Mouse (Mus musculus): ENCODE data around the gene Mif4gd. TPM values are rescaled to one million over a fixed set of nuclear protein-coding genes. Genes with fewer than 3 reads are reported as not detected.
A peak's percentile ranks its signal among the peaks of the same experiment; 100 is the strongest.

Mif4gd gene
- polyA plus RNA-seq, 1 experiment from 2014 or later, result 23.1 TPM

DNA sequence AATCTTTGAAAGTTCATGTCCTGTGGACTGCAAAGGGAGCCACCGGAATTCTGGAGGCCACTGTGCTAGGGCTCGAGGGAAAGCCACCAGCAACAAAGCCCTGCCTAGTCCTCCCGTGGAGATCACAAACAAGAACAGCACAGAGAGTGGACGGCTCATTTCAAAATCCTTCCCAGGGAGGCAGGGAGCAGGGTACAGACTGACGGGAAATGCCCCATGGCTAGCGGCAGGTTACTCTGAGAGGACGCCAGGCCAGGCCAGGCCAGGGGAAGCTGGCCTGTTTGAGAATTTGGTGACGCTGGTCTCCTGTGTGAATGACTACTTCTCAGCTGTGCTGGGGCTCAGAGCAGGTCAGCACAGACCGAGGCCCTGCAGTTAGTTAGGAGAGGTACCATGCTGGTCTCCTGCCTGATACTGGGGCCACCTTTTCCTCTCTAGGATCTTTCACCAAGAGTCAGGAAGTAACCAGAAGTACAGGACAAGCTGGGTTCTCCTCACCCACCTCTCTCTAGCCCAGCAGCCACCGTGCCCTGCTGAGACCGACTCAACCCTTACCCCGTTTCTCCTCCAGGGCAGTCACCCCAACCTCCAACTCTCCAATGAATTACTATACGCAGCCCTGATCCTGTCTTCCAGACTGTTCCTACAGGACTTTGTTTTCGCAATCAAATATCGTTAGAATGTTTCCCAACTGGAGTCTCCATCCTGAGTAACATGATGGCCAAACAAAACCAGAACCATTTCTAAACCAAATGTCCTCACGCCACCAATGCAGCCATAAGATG lies 6.2 kb upstream of the Mif4gd start:
- peaks cover 88% of the 10 kb centered on the region for H3K36me3 ChIP-seq
- 85% methylated on average over 16 of the region's 16 CpGs for WGBS
- no peak overlapping the region for H3K9ac ChIP-seq

DNA sequence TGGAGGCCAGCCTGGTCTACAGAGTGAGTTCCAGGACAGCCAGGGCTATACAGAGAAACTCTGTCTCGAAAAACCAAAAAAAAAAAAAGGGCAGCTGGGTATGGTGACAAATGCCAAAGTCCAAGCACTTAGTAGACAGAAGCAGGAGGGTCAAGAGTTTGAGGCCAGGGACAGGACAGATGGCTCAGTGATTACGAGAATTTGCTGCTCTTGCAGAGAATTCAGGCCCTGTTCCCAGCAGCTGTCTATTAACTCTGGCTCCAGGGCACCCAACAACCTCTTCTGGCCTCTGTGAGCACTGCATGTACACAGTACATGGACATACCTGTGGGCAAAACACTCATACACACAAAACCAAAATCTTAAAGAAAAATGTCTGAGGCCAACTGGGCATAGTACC lies 5.2 kb upstream of the Mif4gd start:
- Histone ChIP-seq H3K4me2 (no peak overlapping the region), H3K36me3 (peaks cover 80% of the 10 kb centered on the region), H3K27me3 (replicated peaks) (no peaks in the 10 kb centered on the region), H3K4me3 (no peak overlapping the region), H3K27ac (replicated peaks) (no peak overlapping the region), H3K9me3 (no peaks in the 10 kb centered on the region), H3K4me1 (peaks cover 35% of the 10 kb centered on the region), H3K9ac (no peak overlapping the region)
- WGBS, result 81% methylated on average over 2 of the region's 2 CpGs
- ATAC-seq (ENCODE audit: extremely low read depth, insufficient number of reproducible peaks, low FRiP score, low TSS enrichment), result no peak

More for the DNA sequence above, 6.2 kb upstream of the Mif4gd start:
- Histone ChIP-seq H3K4me3 (no peak overlapping the region), H3K4me1 (peaks cover 26% of the 10 kb centered on the region), H3K27me3 (replicated peaks) (no peaks in the 10 kb centered on the region), H3K4me2 (no peak overlapping the region), H3K9me3 (no peaks in the 10 kb centered on the region), H3K27ac (replicated peaks) (no peak overlapping the region)
- no peak for ATAC-seq (ENCODE audit: extremely low read depth, insufficient number of reproducible peaks, low FRiP score, low TSS enrichment)

DNA sequence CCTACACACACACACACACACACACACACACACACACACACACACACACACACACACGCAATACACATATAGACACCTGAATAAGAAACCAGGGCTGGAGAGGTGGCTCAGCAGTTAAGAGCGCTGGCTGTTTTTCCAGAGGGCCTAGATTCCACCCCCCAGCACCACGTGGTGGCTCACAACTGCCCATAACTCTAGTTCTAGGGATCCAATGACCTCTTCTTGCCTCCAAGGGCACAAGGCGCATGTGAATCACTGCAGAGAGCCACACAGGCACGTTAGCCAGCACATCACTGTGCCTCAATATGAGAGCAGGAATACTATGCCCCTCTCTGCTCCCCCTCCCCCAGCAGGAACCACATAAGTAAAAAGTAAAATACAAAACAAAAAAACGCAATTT lies 4.1 kb upstream of the Mif4gd start:
- no peak for ATAC-seq (ENCODE audit: extremely low read depth, insufficient number of reproducible peaks, low FRiP score, low TSS enrichment)
- no peaks in the 10 kb centered on the region for H3K27me3 ChIP-seq (replicated peaks)
- H3K27ac ChIP-seq (replicated peaks), result peak overlapping the region; percentile 9; the same call in 1 of the 2 replicates
- H3K4me2 ChIP-seq, result no peak overlapping the region
- no peak overlapping the region for H3K4me3 ChIP-seq
- H3K9ac ChIP-seq, result peak overlapping the region; percentile 59
- peaks cover 69% of the 10 kb centered on the region for H3K36me3 ChIP-seq
- WGBS, result 70% methylated on average over 6 of the region's 6 CpGs
- peaks cover 39% of the 10 kb centered on the region for H3K4me1 ChIP-seq
- H3K9me3 ChIP-seq, result no peaks in the 10 kb centered on the region

GRCm38 (mm10) chr11:115616371-115616770 lies 3.6 kb upstream of the Mif4gd start:
- no peak overlapping the region for H3K4me3 ChIP-seq
- H3K27ac ChIP-seq (replicated peaks), result no peak overlapping the region
- 84% methylated on average over 7 of the region's 7 CpGs for WGBS

GRCm38 (mm10) chr11:115615875-115616274 lies 3.1 kb upstream of the Mif4gd start:
- ATAC-seq (ENCODE audit: extremely low read depth, insufficient number of reproducible peaks, low FRiP score, low TSS enrichment), result no peak
- peaks cover 60% of the 10 kb centered on the region for H3K36me3 ChIP-seq
- no peak overlapping the region for H3K4me2 ChIP-seq
- peaks cover 47% of the 10 kb centered on the region for H3K4me1 ChIP-seq
- WGBS, result 91% methylated on average over 6 of the region's 6 CpGs
- no peaks in the 10 kb centered on the region for H3K27me3 ChIP-seq (replicated peaks)
- peak overlapping the region; percentile 64; the same call in 1 of the 2 replicates for H3K27ac ChIP-seq (replicated peaks)
- peak overlapping the region; percentile 62 for H3K9ac ChIP-seq
- no peak overlapping the region for H3K4me3 ChIP-seq
- H3K9me3 ChIP-seq, result no peaks in the 10 kb centered on the region

More at GRCm38 (mm10) chr11:115616371-115616770, 3.6 kb upstream of the Mif4gd start:
- Histone ChIP-seq H3K9ac (no peak overlapping the region), H3K27me3 (replicated peaks) (no peaks in the 10 kb centered on the region), H3K36me3 (peaks cover 65% of the 10 kb centered on the region), H3K4me2 (no peak overlapping the region), H3K9me3 (no peaks in the 10 kb centered on the region), H3K4me1 (peaks cover 44% of the 10 kb centered on the region)
- ATAC-seq (ENCODE audit: extremely low read depth, insufficient number of reproducible peaks, low FRiP score, low TSS enrichment), result no peak

- 66% methylated on average over 15 of the region's 15 CpGs for WGBS
- H3K27ac ChIP-seq (replicated peaks), result peak overlapping the region; percentile 64
- ATAC-seq (ENCODE audit: extremely low read depth, insufficient number of reproducible peaks, low FRiP score, low TSS enrichment), result no peak
- H3K4me1 ChIP-seq, result peaks cover 47% of the 10 kb centered on the region
- peak overlapping the region; percentile 62 for H3K9ac ChIP-seq
- H3K27me3 ChIP-seq (replicated peaks), result no peaks in the 10 kb centered on the region
- 0 out of 2 replicates have a peak overlapping the region, but pooled peaks have one; percentile 6 for H3K4me3 ChIP-seq
- H3K9me3 ChIP-seq, result no peaks in the 10 kb centered on the region
- H3K4me2 ChIP-seq, result no peak overlapping the region
- peaks cover 54% of the 10 kb centered on the region for H3K36me3 ChIP-seq
Measured at GRCm38 (mm10) chr11:115615108-115615825, 2.5 kb upstream of the Mif4gd start.

- peaks cover 47% of the 10 kb centered on the region for H3K4me1 ChIP-seq
- peak overlapping the region; percentile 62 for H3K9ac ChIP-seq
- no peak for ATAC-seq (ENCODE audit: extremely low read depth, insufficient number of reproducible peaks, low FRiP score, low TSS enrichment)
- H3K4me2 ChIP-seq, result 0 out of 2 replicates have a peak overlapping the region, but pooled peaks have one; percentile 85
- WGBS, result 75% methylated on average over 10 of the region's 10 CpGs
- no peaks in the 10 kb centered on the region for H3K9me3 ChIP-seq
- peaks cover 49% of the 10 kb centered on the region for H3K36me3 ChIP-seq
- peak overlapping the region; percentile 64 for H3K27ac ChIP-seq (replicated peaks)
- no peaks in the 10 kb centered on the region for H3K27me3 ChIP-seq (replicated peaks)
- no peak overlapping the region for H3K4me3 ChIP-seq
Measured at GRCm38 (mm10) chr11:115614346-115615107, 1.8 kb upstream of the Mif4gd start.

GRCm38 (mm10) chr11:115613138-115613945 lies 573 bp upstream of the Mif4gd start:
- H3K9ac ChIP-seq, result peak overlapping the region; percentile 89
- H3K27me3 ChIP-seq (replicated peaks), result no peaks in the 10 kb centered on the region
- no peak for ATAC-seq (ENCODE audit: extremely low read depth, insufficient number of reproducible peaks, low FRiP score, low TSS enrichment)
- peak overlapping the region; percentile 96 for H3K27ac ChIP-seq (replicated peaks)
- H3K9me3 ChIP-seq, result no peaks in the 10 kb centered on the region
- peaks cover 50% of the 10 kb centered on the region for H3K36me3 ChIP-seq
- H3K4me2 ChIP-seq, result peak overlapping the region; percentile 85
- H3K4me1 ChIP-seq, result peaks cover 47% of the 10 kb centered on the region
- 0% methylated on average over 16 of the region's 16 CpGs for WGBS
- H3K4me3 ChIP-seq, result peak overlapping the region; percentile 82

DNA sequence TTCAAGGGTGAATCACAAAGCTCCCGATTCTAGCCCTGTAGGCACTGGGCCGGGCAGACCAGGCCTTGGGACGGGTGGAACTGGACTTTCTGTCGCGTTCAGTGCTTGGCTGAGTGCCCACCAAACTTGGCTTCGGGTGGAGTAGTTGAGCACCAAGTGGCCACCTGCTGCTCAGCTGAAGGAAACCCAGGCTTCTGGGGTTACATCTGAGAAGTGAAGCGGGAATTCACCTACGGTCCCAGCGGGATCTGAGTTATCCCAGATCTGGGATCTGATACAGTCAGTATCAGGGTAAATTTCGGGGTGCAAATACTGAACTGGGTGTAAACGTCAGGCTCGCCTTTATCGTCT lies 735 bp downstream of the Mif4gd start:
- WGBS, result under 1% methylated on average over 13 of the region's 13 CpGs
- H3K27ac ChIP-seq (replicated peaks), result peak overlapping the region; percentile 96
- H3K4me1 ChIP-seq, result peaks cover 43% of the 10 kb centered on the region
- ATAC-seq (ENCODE audit: extremely low read depth, insufficient number of reproducible peaks, low FRiP score, low TSS enrichment), result no peak
- H3K36me3 ChIP-seq, result peaks cover 50% of the 10 kb centered on the region
- peak overlapping the region; percentile 89 for H3K9ac ChIP-seq
- no peaks in the 10 kb centered on the region for H3K9me3 ChIP-seq
- no peaks in the 10 kb centered on the region for H3K27me3 ChIP-seq (replicated peaks)
- H3K4me2 ChIP-seq, result peak overlapping the region; percentile 85
- peak overlapping the region; percentile 82 for H3K4me3 ChIP-seq

DNA sequence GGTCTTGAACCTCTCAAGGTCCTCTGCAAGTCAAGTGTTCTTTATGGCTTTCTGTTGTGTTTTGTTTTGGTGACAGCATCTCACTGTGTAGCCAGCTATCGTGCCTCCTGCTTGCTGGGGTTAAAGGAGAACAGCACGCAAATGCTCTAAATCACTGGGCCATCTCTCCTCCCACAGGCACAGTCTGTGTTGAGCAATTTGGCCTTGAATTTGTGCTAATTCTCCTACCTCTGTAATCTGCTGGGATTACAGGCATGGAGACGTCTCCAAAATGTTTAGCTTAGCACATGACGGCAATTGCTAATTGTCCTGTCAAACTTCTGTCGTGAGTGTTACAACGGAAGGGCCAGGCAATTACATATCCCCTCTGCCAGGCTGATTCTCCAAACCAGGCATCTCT lies 1.6 kb downstream of the Mif4gd start:
- peaks cover 54% of the 10 kb centered on the region for H3K36me3 ChIP-seq
- H3K4me2 ChIP-seq, result peak overlapping the region; percentile 85; the same call in 1 of the 2 replicates
- 79% methylated on average over 6 of the region's 6 CpGs for WGBS
- no peak overlapping the region for H3K27ac ChIP-seq (replicated peaks)
- H3K4me3 ChIP-seq, result no peak overlapping the region
- peaks cover 41% of the 10 kb centered on the region for H3K4me1 ChIP-seq
- ATAC-seq (ENCODE audit: extremely low read depth, insufficient number of reproducible peaks, low FRiP score, low TSS enrichment), result no peak
- no peak overlapping the region for H3K9ac ChIP-seq
- no peaks in the 10 kb centered on the region for H3K9me3 ChIP-seq
- no peaks in the 10 kb centered on the region for H3K27me3 ChIP-seq (replicated peaks)
